Comparison of ENCODE assay signal across 9 mouse cellular contexts in the genomic region with DNA sequence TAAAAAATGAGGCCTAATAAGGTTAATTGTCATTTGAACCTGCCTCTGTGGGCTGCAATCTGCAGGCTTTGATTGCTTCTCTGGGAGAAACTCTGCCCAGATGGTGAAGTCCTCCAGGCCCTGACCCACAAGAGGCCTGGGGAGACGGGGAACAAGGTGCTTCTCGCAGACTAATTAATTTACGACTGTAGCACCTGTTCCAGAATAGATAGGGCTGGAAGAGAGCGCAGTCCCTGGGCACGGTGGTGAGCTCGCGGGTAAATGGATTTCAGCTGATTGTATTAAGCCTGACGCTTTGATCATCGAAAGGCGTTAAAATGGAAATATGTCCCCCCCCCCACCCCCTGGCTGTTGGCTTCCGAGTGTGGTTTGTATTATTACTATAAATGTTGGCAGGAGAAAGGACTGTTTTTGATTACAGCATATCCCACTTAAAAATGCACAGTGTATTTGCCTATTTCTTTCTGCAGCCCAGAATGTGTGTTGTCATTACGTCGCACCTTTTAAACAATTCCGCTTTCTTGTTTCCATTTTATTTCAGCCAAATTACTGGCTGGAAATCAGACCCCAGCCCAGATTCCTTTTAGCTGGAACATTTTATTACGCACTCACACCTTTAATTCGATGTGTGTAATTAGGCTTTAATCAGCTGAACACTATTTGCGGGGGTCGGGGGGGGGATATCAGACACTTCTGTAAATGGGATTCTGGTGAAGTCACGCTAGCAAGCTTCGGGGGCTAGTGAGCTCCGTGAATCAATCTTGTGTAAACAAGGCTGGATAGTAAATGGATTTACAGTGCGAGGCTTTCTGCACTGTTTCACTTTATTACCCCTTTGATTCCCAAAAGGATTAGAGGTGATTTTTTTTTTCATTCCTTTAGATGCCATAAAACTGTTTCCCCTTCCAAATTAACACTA.
DNase-seq lines count a peak whose midpoint lies in the region; ATAC-seq and TF ChIP-seq lines count a peak whose summit lies in the region.
"Had no signal": no experiment of that assay in that cellular context is flagged by ENCODE, and none has a peak within 500 bp of the region (broad histone marks: within the 10 kb centered on the region; RNA-seq: fewer than 3 reads in every experiment).

No protein-coding gene starts in this region.

- peaks cover 24% of the 10 kb centered on the region for H3K27me3 ChIP-seq in kidney, embryonic 16.5 days (ENCODE audit: insufficient read depth, low read length)
- H3K27me3 ChIP-seq in hindbrain, postnatal 0 days (ENCODE audit: insufficient read depth, low read length) = no peaks in the 10 kb centered on the region
- H3K27me3 ChIP-seq in midbrain, postnatal 0 days (ENCODE audit: insufficient read depth, low read length) = no peaks in the 10 kb centered on the region

- H3K4me2 ChIP-seq in kidney, embryonic 16.5 days (replicated peaks; ENCODE audit: low read depth, low read length) = peak overlapping the region; percentile 19
- peak overlapping the region; percentile 37 for H3K4me2 ChIP-seq in hindbrain, postnatal 0 days (ENCODE audit: low read depth, low read length)
- peak overlapping the region; percentile 26 for H3K4me2 ChIP-seq in midbrain, postnatal 0 days (ENCODE audit: low read depth, low read length, poor library complexity, severe bottlenecking)

- 10% methylated on average over 22 of the region's 22 CpGs for WGBS in kidney, embryonic 16.5 days
- 30% methylated on average over 22 of the region's 22 CpGs for WGBS in hindbrain, postnatal 0 days
- 33% methylated on average over 22 of the region's 22 CpGs for WGBS in midbrain, postnatal 0 days

- DNase-seq in kidney, postnatal 10 days = no peak
- peak; percentile 32 to 39 for DNase-seq in cerebellum, postnatal 10 days
- DNase-seq in hindbrain, postnatal 0 days (ENCODE audit: low spot score) = peak; percentile 42
- DNase-seq in midbrain, postnatal 0 days (ENCODE audit: low spot score) = peak; percentile 53
- no peak for DNase-seq in thymus, adult 18-20 months
- DNase-seq in ovary, adult 18-20 months (ENCODE audit: low spot score) = no peak
- DNase-seq in right cerebral cortex, postnatal 36 days (ENCODE audit: low spot score in 2 of 2) = no peak
- DNase-seq: liver, postnatal 0 days had no signal

- no peak overlapping the region for H3K4me3 ChIP-seq in kidney, embryonic 16.5 days (ENCODE audit: low read length)
- H3K4me3 ChIP-seq in hindbrain, postnatal 0 days (ENCODE audit: low read length) = no peak overlapping the region
- H3K4me3 ChIP-seq in midbrain, postnatal 0 days (ENCODE audit: low read depth, low read length) = no peak overlapping the region

- H3K9me3 ChIP-seq in kidney, embryonic 16.5 days (ENCODE audit: low read length) = no peaks in the 10 kb centered on the region
- H3K9me3 ChIP-seq in hindbrain, postnatal 0 days (ENCODE audit: low read length) = no peaks in the 10 kb centered on the region
- no peaks in the 10 kb centered on the region for H3K9me3 ChIP-seq in midbrain, postnatal 0 days (ENCODE audit: low read length)

- H3K27ac ChIP-seq in kidney, embryonic 16.5 days (ENCODE audit: low read length) = no peak overlapping the region
- H3K27ac ChIP-seq in hindbrain, postnatal 0 days = no peak overlapping the region
- H3K27ac ChIP-seq in midbrain, postnatal 0 days (ENCODE audit: low read depth, low read length) = no peak overlapping the region

- H3K9ac ChIP-seq in kidney, embryonic 16.5 days (replicated peaks; ENCODE audit: low read length) = no peak overlapping the region
- no peak overlapping the region for H3K9ac ChIP-seq in hindbrain, postnatal 0 days (replicated peaks; ENCODE audit: low read length)
- H3K9ac ChIP-seq in midbrain, postnatal 0 days (replicated peaks; ENCODE audit: low read length, poor library complexity, severe bottlenecking) = peak overlapping the region; percentile 15; the same call in 1 of the 2 replicates
- H3K9ac ChIP-seq: liver, postnatal 0 days had no signal

- no peak for TF ChIP-seq CTCF in hindbrain, postnatal 0 days (IDR thresholded peaks at IDR 0.05; ENCODE audit: low read depth)
- TF ChIP-seq CTCF in midbrain, postnatal 0 days (IDR thresholded peaks at IDR 0.05) = no peak

- peak; percentile 69; the same call in 1 of the 2 replicates for ATAC-seq in kidney, embryonic 16.5 days (ENCODE audit: low FRiP score, low TSS enrichment)
- peak; percentile 64 for ATAC-seq in hindbrain, postnatal 0 days
- ATAC-seq in midbrain, postnatal 0 days (ENCODE audit: low FRiP score) = no peak
- ATAC-seq: liver, postnatal 0 days had no signal

- peaks cover 14% of the 10 kb centered on the region for H3K4me1 ChIP-seq in kidney, embryonic 16.5 days (ENCODE audit: insufficient read depth, low read length)
- H3K4me1 ChIP-seq in hindbrain, postnatal 0 days (ENCODE audit: insufficient read depth, low read length) = no peaks in the 10 kb centered on the region
- H3K4me1 ChIP-seq in midbrain, postnatal 0 days (ENCODE audit: insufficient read depth, low read length) = no peaks in the 10 kb centered on the region

- no peaks in the 10 kb centered on the region for H3K36me3 ChIP-seq in kidney, embryonic 16.5 days (ENCODE audit: insufficient read depth, low read length)
- no peaks in the 10 kb centered on the region for H3K36me3 ChIP-seq in hindbrain, postnatal 0 days (ENCODE audit: insufficient read depth, low read length)
- H3K36me3 ChIP-seq in midbrain, postnatal 0 days (ENCODE audit: insufficient read depth, low read length) = no peaks in the 10 kb centered on the region

Comparison
In these comparisons a context has a peak if more than half of its experiments do, and no peak if none do; other contexts are left out.
1. DNase-seq: peak in cerebellum, postnatal 10 days (2 of 2), hindbrain, postnatal 0 days (single experiment) and midbrain, postnatal 0 days (single experiment); none in kidney, postnatal 10 days (single experiment), thymus, adult 18-20 months (0 of 2), ovary, adult 18-20 months (single experiment) and right cerebral cortex, postnatal 36 days (0 of 2).
2. Peak in every context shown above with its lines, with median percentiles within 50 percentile points of each other: H3K4me2 ChIP-seq.